8 mouse cellular contexts compared by ENCODE assay signal in genomic region chr17:12118131-12118530, GRCm38 (mm10). TPM values are rescaled to one million over a fixed set of nuclear protein-coding genes. Genes with fewer than 3 reads are reported as not detected.
DNase-seq lines count a peak whose midpoint lies in the region; ATAC-seq and TF ChIP-seq lines count a peak whose summit lies in the region.

No protein-coding gene starts in this region.

- peaks cover 4 to 8% of the 10 kb centered on the region in 2 experiments for H3K4me1 ChIP-seq in MEL (ENCODE audit: control insufficient read depth in 1 of 2, insufficient read depth in 2 of 2, low read length in 2 of 2)
- peaks cover 21% of the 10 kb centered on the region for H3K4me1 ChIP-seq in forebrain, postnatal 0 days (ENCODE audit: insufficient read depth)
- no peaks in the 10 kb centered on the region for H3K4me1 ChIP-seq in midbrain, postnatal 0 days (ENCODE audit: insufficient read depth, low read length)

- no peaks in the 10 kb centered on the region for H3K27me3 ChIP-seq in MEL (ENCODE audit: control insufficient read depth in 1 of 2, insufficient read depth in 2 of 2, low read length in 2 of 2)
- H3K27me3 ChIP-seq in forebrain, postnatal 0 days (ENCODE audit: insufficient read depth, low read length), result no peaks in the 10 kb centered on the region
- H3K27me3 ChIP-seq in midbrain, postnatal 0 days (ENCODE audit: insufficient read depth, low read length), result no peaks in the 10 kb centered on the region

- no peak for TF ChIP-seq POLR2A in MEL (IDR thresholded peaks at IDR 0.05; ENCODE audit: control insufficient read depth in 1 of 2, insufficient read depth in 1 of 2, low read depth in 1 of 2, low read length in 2 of 2, poor library complexity in 1 of 2)

- TF ChIP-seq EP300 in MEL (IDR thresholded peaks at IDR 0.05; ENCODE audit: low read depth in 1 of 2, low read length in 2 of 2), result no peak

- H3K9me3 ChIP-seq in MEL (replicated peaks; ENCODE audit: insufficient read depth, low read length), result no peaks in the 10 kb centered on the region
- no peaks in the 10 kb centered on the region for H3K9me3 ChIP-seq in forebrain, postnatal 0 days (ENCODE audit: low read length)
- H3K9me3 ChIP-seq in midbrain, postnatal 0 days (ENCODE audit: low read length), result no peaks in the 10 kb centered on the region

- TF ChIP-seq RAD21 in MEL (IDR thresholded peaks at IDR 0.05; ENCODE audit: low read depth, low read length), result no peak

- intact Hi-C loops in left cerebral cortex, postnatal 14 days (cut with DNase I), result loop anchor here (5.0 kb wide), 3 partner anchors 49 to 89 kb away; no protein-coding TSS in a partner anchor

- peak overlapping the region; percentile 64 to 77 for H3K4me3 ChIP-seq in MEL (ENCODE audit: control insufficient read depth in 1 of 2, insufficient read depth in 1 of 2, low read depth in 2 of 2, low read length in 2 of 2)
- H3K4me3 ChIP-seq in forebrain, postnatal 0 days (ENCODE audit: low read depth, low read length), result peak overlapping the region; percentile 63
- peak overlapping the region; percentile 66 for H3K4me3 ChIP-seq in midbrain, postnatal 0 days (ENCODE audit: low read depth, low read length)

- DNase-seq in CD4-positive, CD25-positive, alpha-beta regulatory T cell, adult 2 months (ENCODE audit: low read depth, low spot score), result peak; percentile 35
- DNase-seq in MEL (ENCODE audit: low read depth, low spot score), result peak; percentile 65
- DNase-seq in forebrain, postnatal 0 days, result no peak
- DNase-seq in kidney, postnatal 14 days, result peak; percentile 7
- DNase-seq in midbrain, postnatal 0 days (ENCODE audit: low spot score), result no peak
- no peak for DNase-seq in gastrocnemius, adult 18-20 months (ENCODE audit: low spot score)
- DNase-seq in left cerebral cortex, postnatal 14 days (ENCODE audit: low spot score in 2 of 2), result no peak
- DNase-seq in left cerebral cortex, adult 18-20 months (ENCODE audit: low spot score in 2 of 2), result no peak

- TF ChIP-seq CTCF in MEL (IDR thresholded peaks at IDR 0.05 in 2 of 3, conservative IDR thresholded peaks at IDR 0.05 in 1 of 3; ENCODE audit: control insufficient read depth in 1 of 3, insufficient read depth in 1 of 3, low read depth in 2 of 3, low read length in 3 of 3, poor library complexity in 1 of 3, severe bottlenecking in 1 of 3), result no peak
- no peak for TF ChIP-seq CTCF in forebrain, postnatal 0 days (IDR thresholded peaks at IDR 0.05; ENCODE audit: low read depth)
- TF ChIP-seq CTCF in midbrain, postnatal 0 days (IDR thresholded peaks at IDR 0.05), result no peak

- H3K9ac ChIP-seq in MEL (ENCODE audit: control insufficient read depth, low read depth, low read length, poor library complexity, severe bottlenecking), result peak overlapping the region; percentile 69
- H3K9ac ChIP-seq in forebrain, postnatal 0 days, result peak overlapping the region; percentile 71
- H3K9ac ChIP-seq in midbrain, postnatal 0 days (replicated peaks; ENCODE audit: low read length, poor library complexity, severe bottlenecking), result peak overlapping the region; percentile 74; the same call in 1 of the 2 replicates

- no peak for ATAC-seq in forebrain, postnatal 0 days
- no peak for ATAC-seq in midbrain, postnatal 0 days (ENCODE audit: low FRiP score)

- H3K36me3 ChIP-seq in MEL (ENCODE audit: control insufficient read depth in 1 of 2, insufficient read depth in 2 of 2, low read length in 2 of 2), result peaks cover 0 to 9% of the 10 kb centered on the region in 2 experiments; a peak in 2 of 4 replicates
- no peaks in the 10 kb centered on the region for H3K36me3 ChIP-seq in forebrain, postnatal 0 days (ENCODE audit: insufficient read depth)
- no peaks in the 10 kb centered on the region for H3K36me3 ChIP-seq in midbrain, postnatal 0 days (ENCODE audit: insufficient read depth, low read length)

- peak overlapping the region; percentile 97 for H3K4me2 ChIP-seq in forebrain, postnatal 0 days (ENCODE audit: low read depth)
- H3K4me2 ChIP-seq in midbrain, postnatal 0 days (ENCODE audit: low read depth, low read length, poor library complexity, severe bottlenecking), result peak overlapping the region; percentile 88

- H3K79me2 ChIP-seq in MEL (ENCODE audit: control insufficient read depth, insufficient read depth, low read length, poor library complexity), result no peaks in the 10 kb centered on the region; the same call in 1 of the 2 replicates

- 8% methylated on average over 9 of the region's 9 CpGs for WGBS in forebrain, postnatal 0 days
- 5% methylated on average over 9 of the region's 9 CpGs for WGBS in midbrain, postnatal 0 days

- no peak overlapping the region for H3K27ac ChIP-seq in MEL (ENCODE audit: control insufficient read depth, low read depth, low read length)
- peak overlapping the region; percentile 94 for H3K27ac ChIP-seq in forebrain, postnatal 0 days (ENCODE audit: low read depth, low read length)
- peak overlapping the region; percentile 89; the same call in 1 of the 2 replicates for H3K27ac ChIP-seq in midbrain, postnatal 0 days (ENCODE audit: low read depth, low read length)

TF ChIP-seq in MEL, 35 proteins besides CTCF, POLR2A, EP300 and RAD21:
- TF ChIP-seq USF1 (IDR thresholded peaks at IDR 0.05; ENCODE audit: low read depth, low read length) (no peak), USF2 (IDR thresholded peaks at IDR 0.05; ENCODE audit: borderline replicate concordance in 1 of 2, insufficient read depth in 1 of 2, low read depth in 1 of 2, low read length in 2 of 2) (no peak), GABPA (IDR thresholded peaks at IDR 0.05; ENCODE audit: low read depth, low read length) (no peak), RCOR1 (IDR thresholded peaks at IDR 0.05; ENCODE audit: low read depth, low read length) (no peak), ELF1 (IDR thresholded peaks at IDR 0.05; ENCODE audit: low read depth, low read length) (no peak), ETS1 (IDR thresholded peaks at IDR 0.05; ENCODE audit: low read depth, low read length) (no peak), NRF1 (IDR thresholded peaks at IDR 0.05; ENCODE audit: insufficient read depth, low read depth, low read length, poor library complexity, severe bottlenecking) (no peak), GATA1 (IDR thresholded peaks at IDR 0.05; ENCODE audit: low read depth, low read length) (no peak)
TF ChIP-seq in MEL: peak in this region for 0.

RNA-seq across cellular contexts. Expression of gene Agpat4, which starts 0.4 kb away (rescaled TPM):
- total RNA-seq in MEL (2012; rRNA removed), result 3.3 and 4.8 TPM in 2 replicates
- 1 to 10 TPM in 1 of 2 experiments, not detected in 1; 9.3 TPM for polyA plus RNA-seq in MEL (2012; ENCODE audit: insufficient read depth in 1 of 2, insufficient read length in 2 of 2, low read depth in 1 of 2, low replicate concordance in 2 of 2, missing spikeins in 1 of 2)
- total RNA-seq in forebrain, postnatal 0 days (2014; rRNA removed), result 44.8 and 52.9 TPM in 2 replicates
- 23.3 and 53.5 TPM in 2 replicates for polyA plus RNA-seq in forebrain, postnatal 0 days (2015; fragmentation: Nextera tagmentation; extraction: Ambion mirVana)
- 43.2 and 47.7 TPM in 2 replicates for total RNA-seq in midbrain, postnatal 0 days (2014; rRNA removed)
- polyA plus RNA-seq in midbrain, postnatal 0 days (2015; fragmentation: Nextera tagmentation; extraction: Ambion mirVana), result 56.4 and 58.2 TPM in 2 replicates
- total RNA-seq in gastrocnemius, adult 18-20 months (2021), result 1 to 10 TPM; 1.5 to 2.0 TPM
- 10 to 100 TPM; 68.3 to 73.6 TPM for total RNA-seq in left cerebral cortex, postnatal 14 days (2021)
- total RNA-seq in left cerebral cortex, adult 18-20 months (2021), result 10 to 100 TPM; 56.5 to 62.9 TPM

Comparison
In these comparisons a context has a peak if more than half of its experiments do, and no peak if none do; other contexts are left out.
1. DNase-seq: peak in CD4-positive, CD25-positive, alpha-beta regulatory T cell, adult 2 months (single experiment), MEL (single experiment) and kidney, postnatal 14 days (single experiment); none in forebrain, postnatal 0 days (single experiment), midbrain, postnatal 0 days (single experiment), gastrocnemius, adult 18-20 months (single experiment), left cerebral cortex, postnatal 14 days (0 of 2) and left cerebral cortex, adult 18-20 months (0 of 2).
2. Peak in every context shown above with its lines, with median percentiles within 50 percentile points of each other: H3K4me3 ChIP-seq and H3K9ac ChIP-seq.